Comparison of ENCODE assay signal across 21 mouse cellular contexts in genomic region chr7:19238344-19238743, GRCm38 (mm10). TPM values are rescaled to one million over a fixed set of nuclear protein-coding genes. Genes with fewer than 3 reads are reported as not detected.
DNase-seq lines count a peak whose midpoint lies in the region; ATAC-seq lines count a peak whose summit lies in the region.
"Had no signal": no experiment of that assay in that cellular context is flagged by ENCODE, and none has a peak within 500 bp of the region (broad histone marks: within the 10 kb centered on the region; RNA-seq: fewer than 3 reads in every experiment).

No protein-coding gene starts in this region.

- intact Hi-C loops in left cerebral cortex, postnatal 10 days (cut with DNase I) = loop anchor here (5.0 kb wide), 2 partner anchors 44 to 104 kb away; partner anchors contain the start of genes Ercc1, Ppm1n and Rtn2
- intact Hi-C loops in left cerebral cortex, postnatal 25 days (cut with DNase I) = loop anchor here (2.0 kb wide), 3 partner anchors 44 to 104 kb away; partner anchors contain the start of gene Rtn2

- peak; percentile 46 to 67 for DNase-seq in heart, adult 18-20 months
- no peak for DNase-seq in heart, postnatal 4 days
- DNase-seq in heart, adult 9 months (ENCODE audit: low spot score in 2 of 2) = peak; percentile 64 to 65
- no peak for DNase-seq in embryo, embryonic 10.5 days (ENCODE audit: low spot score)
- no peak for DNase-seq in left cerebral cortex, postnatal 10 days (ENCODE audit: extremely low spot score in 1 of 2, low spot score in 2 of 2)
- no peak for DNase-seq in left cerebral cortex, postnatal 25 days (ENCODE audit: low spot score in 2 of 2)
- DNase-seq: adrenal gland, postnatal 10 days; cerebellum, adult 11 months; cerebellum, postnatal 25 days had no signal

- peak overlapping the region; percentile 65 for H3K9ac ChIP-seq in heart, embryonic 13.5 days
- no peak overlapping the region for H3K9ac ChIP-seq in lung, embryonic 16.5 days (ENCODE audit: low read length)
- H3K9ac ChIP-seq: hindbrain, embryonic 14.5 days; intestine, embryonic 15.5 days; kidney, embryonic 15.5 days; lung, embryonic 15.5 days; neural tube, embryonic 12.5 days had no signal

- no peak for ATAC-seq in heart, embryonic 13.5 days (ENCODE audit: extremely low read depth, insufficient number of reproducible peaks, low FRiP score, low TSS enrichment)
- 0 out of 2 replicates have a peak, but pooled peaks have one; percentile 21 for ATAC-seq in lung, embryonic 16.5 days (ENCODE audit: low read depth)
- ATAC-seq: intestine, embryonic 15.5 days had no signal

- no peaks in the 10 kb centered on the region for H3K27me3 ChIP-seq in heart, embryonic 13.5 days (replicated peaks)
- no peaks in the 10 kb centered on the region for H3K27me3 ChIP-seq in lung, embryonic 16.5 days (ENCODE audit: control insufficient read depth, insufficient read depth, low read depth, low read length)
- H3K27me3 ChIP-seq: intestine, embryonic 15.5 days; kidney, embryonic 15.5 days; lung, embryonic 15.5 days; neural tube, embryonic 12.5 days had no signal

- H3K36me3 ChIP-seq in heart, embryonic 13.5 days = peaks cover 15% of the 10 kb centered on the region
- no peaks in the 10 kb centered on the region; the same call in 1 of the 2 replicates for H3K36me3 ChIP-seq in lung, embryonic 16.5 days (ENCODE audit: control insufficient read depth, insufficient read depth, low read length)
- H3K36me3 ChIP-seq: intestine, embryonic 15.5 days; lung, embryonic 15.5 days; neural tube, embryonic 12.5 days had no signal

- no peak overlapping the region for H3K4me3 ChIP-seq in heart, embryonic 13.5 days
- no peak overlapping the region for H3K4me3 ChIP-seq in lung, embryonic 16.5 days (ENCODE audit: low read length)
- H3K4me3 ChIP-seq: intestine, embryonic 15.5 days; kidney, embryonic 15.5 days; limb, embryonic 10.5 days; lung, embryonic 15.5 days; neural tube, embryonic 12.5 days had no signal

- peak overlapping the region; percentile 44 for H3K4me2 ChIP-seq in heart, embryonic 13.5 days
- no peak overlapping the region for H3K4me2 ChIP-seq in lung, embryonic 16.5 days (ENCODE audit: low read depth, low read length)
- H3K4me2 ChIP-seq: hindbrain, embryonic 14.5 days; intestine, embryonic 15.5 days; kidney, embryonic 15.5 days; lung, embryonic 15.5 days; midbrain, embryonic 11.5 days; neural tube, embryonic 12.5 days had no signal

- no peaks in the 10 kb centered on the region for H3K9me3 ChIP-seq in heart, embryonic 13.5 days
- H3K9me3 ChIP-seq in lung, embryonic 16.5 days (ENCODE audit: control insufficient read depth, low read length) = no peaks in the 10 kb centered on the region
- H3K9me3 ChIP-seq: intestine, embryonic 15.5 days; kidney, embryonic 15.5 days; limb, embryonic 10.5 days; lung, embryonic 15.5 days; neural tube, embryonic 12.5 days had no signal

- peak overlapping the region; percentile 88 for H3K27ac ChIP-seq in heart, embryonic 13.5 days (replicated peaks)
- H3K27ac ChIP-seq in lung, embryonic 16.5 days (ENCODE audit: low read length) = 0 out of 2 replicates have a peak overlapping the region, but pooled peaks have one; percentile 1
- H3K27ac ChIP-seq: hindbrain, embryonic 14.5 days; intestine, embryonic 15.5 days; kidney, embryonic 15.5 days; limb, embryonic 10.5 days; lung, embryonic 15.5 days; neural tube, embryonic 12.5 days had no signal

- peaks cover 59% of the 10 kb centered on the region for H3K4me1 ChIP-seq in heart, embryonic 13.5 days
- H3K4me1 ChIP-seq in lung, embryonic 16.5 days (replicated peaks; ENCODE audit: control insufficient read depth, insufficient read depth, low read length) = peaks cover 8% of the 10 kb centered on the region

- 60% methylated on average over 4 of the region's 4 CpGs for WGBS in heart, embryonic 13.5 days
- 71% methylated on average over 4 of the region's 4 CpGs for WGBS in lung, embryonic 16.5 days

RNA-seq across cellular contexts. Expression of gene Opa3, which starts 10.2 kb away (rescaled TPM):
- total RNA-seq in heart, adult 18-20 months (2021) = 10 to 100 TPM; 65.1 to 70.8 TPM
- 10 to 100 TPM; 54.7 to 60.0 TPM for total RNA-seq in heart, postnatal 4 days (2021)
- polyA plus RNA-seq in heart, embryonic 13.5 days (2015; fragmentation: Nextera tagmentation; extraction: Ambion mirVana) = 35.2 and 38.4 TPM in 2 replicates
- polyA plus RNA-seq in lung, embryonic 16.5 days (2015; fragmentation: Nextera tagmentation; extraction: Ambion mirVana) = 29.9 and 31.5 TPM in 2 replicates
- 10 to 100 TPM; 36.6 to 38.0 TPM for total RNA-seq in left cerebral cortex, postnatal 10 days (2021)
- 10 to 100 TPM; 46.6 to 47.3 TPM for total RNA-seq in left cerebral cortex, postnatal 25 days (2021)

RNA-seq across cellular contexts. Expression of gene Gpr4, which starts 26.0 kb away (rescaled TPM):
- total RNA-seq in heart, adult 18-20 months (2021) = 1 to 10 TPM; 5.5 to 7.1 TPM
- total RNA-seq in heart, postnatal 4 days (2021) = 1 to 10 TPM; 6.7 to 8.1 TPM
- polyA plus RNA-seq in heart, embryonic 13.5 days (2015; fragmentation: Nextera tagmentation; extraction: Ambion mirVana) = 1.7 and 1.8 TPM in 2 replicates
- polyA plus RNA-seq in lung, embryonic 16.5 days (2015; fragmentation: Nextera tagmentation; extraction: Ambion mirVana) = 2.1 and 2.6 TPM in 2 replicates
- 1 to 10 TPM; 4.8 to 5.0 TPM for total RNA-seq in left cerebral cortex, postnatal 10 days (2021)
- total RNA-seq in left cerebral cortex, postnatal 25 days (2021) = 1 to 10 TPM; 3.7 to 4.3 TPM
- total RNA-seq: monocyte, adult 5-6 weeks had no signal

RNA-seq across cellular contexts. Expression of gene Vasp, which starts 33.3 kb away (rescaled TPM):
- 10 to 100 TPM; 26.7 to 27.7 TPM for total RNA-seq in heart, adult 18-20 months (2021)
- total RNA-seq in heart, postnatal 4 days (2021) = 100 to 1,000 TPM; 117 to 119 TPM
- 81.2 and 81.7 TPM in 2 replicates for polyA plus RNA-seq in heart, embryonic 13.5 days (2015; fragmentation: Nextera tagmentation; extraction: Ambion mirVana)
- polyA plus RNA-seq in lung, embryonic 16.5 days (2015; fragmentation: Nextera tagmentation; extraction: Ambion mirVana) = 103 and 105 TPM in 2 replicates
- 10 to 100 TPM; 23.1 to 23.5 TPM for total RNA-seq in left cerebral cortex, postnatal 10 days (2021)
- total RNA-seq in left cerebral cortex, postnatal 25 days (2021) = 10 to 100 TPM; 13.1 to 14.3 TPM

RNA-seq across cellular contexts. Expression of gene Ppm1n, which starts 41.5 kb away (rescaled TPM):
- not detected for total RNA-seq in heart, adult 18-20 months (2021)
- under 1 TPM in 1 of 2 experiments, not detected in 1; 0.26 TPM for total RNA-seq in heart, postnatal 4 days (2021)
- not detected in 2 replicates for polyA plus RNA-seq in heart, embryonic 13.5 days (2015; fragmentation: Nextera tagmentation; extraction: Ambion mirVana)
- not detected in 2 replicates for polyA plus RNA-seq in lung, embryonic 16.5 days (2015; fragmentation: Nextera tagmentation; extraction: Ambion mirVana)
- total RNA-seq in left cerebral cortex, postnatal 10 days (2021) = under 1 TPM; 0.34 to 0.49 TPM
- total RNA-seq in left cerebral cortex, postnatal 25 days (2021) = under 1 TPM in 1 of 2 experiments, not detected in 1; 0.55 TPM
- total RNA-seq: layer of hippocampus, postnatal 25 days; monocyte, adult 5-6 weeks had no signal
- polyA plus RNA-seq: embryonic facial prominence, embryonic 11.5 days; lung, embryonic 15.5 days; neural tube, embryonic 12.5 days had no signal

RNA-seq across cellular contexts. Expression of gene Rtn2, which starts 44.1 kb away (rescaled TPM):
- total RNA-seq in heart, adult 18-20 months (2021) = 100 to 1,000 TPM; 124 to 132 TPM
- 10 to 100 TPM; 30.2 to 32.3 TPM for total RNA-seq in heart, postnatal 4 days (2021)
- 26.1 and 29.3 TPM in 2 replicates for polyA plus RNA-seq in heart, embryonic 13.5 days (2015; fragmentation: Nextera tagmentation; extraction: Ambion mirVana)
- polyA plus RNA-seq in lung, embryonic 16.5 days (2015; fragmentation: Nextera tagmentation; extraction: Ambion mirVana) = 13.8 and 17.5 TPM in 2 replicates
- total RNA-seq in left cerebral cortex, postnatal 10 days (2021) = 100 to 1,000 TPM; 145 to 151 TPM
- total RNA-seq in left cerebral cortex, postnatal 25 days (2021) = 100 to 1,000 TPM; 112 TPM
- total RNA-seq: monocyte, adult 5-6 weeks had no signal

Comparison
In these comparisons a context has a peak if more than half of its experiments do, and no peak if none do; other contexts are left out.
1. DNase-seq: peak in heart, adult 18-20 months (2 of 2) and heart, adult 9 months (2 of 2); none in heart, postnatal 4 days (single experiment), embryo, embryonic 10.5 days (single experiment), left cerebral cortex, postnatal 10 days (0 of 2) and left cerebral cortex, postnatal 25 days (0 of 2).
2. RNA of gene Vasp, which starts 33.3 kb away (total RNA-seq): 117 to 119 TPM in heart, postnatal 4 days; 26.7 to 27.7 TPM in heart, adult 18-20 months, 23.1 to 23.5 TPM in left cerebral cortex, postnatal 10 days and 13.1 to 14.3 TPM in left cerebral cortex, postnatal 25 days; every median in the first group is over 4 times any median in the second.